Mouse (Mus musculus) thymus, adult 2 months (tissue): ENCODE results near the gene Dmxl2. TPM values are rescaled to one million over a fixed set of nuclear protein-coding genes. Genes with fewer than 3 reads are reported as not detected.

Experiments used
- DNase-seq: peaks from one replicate; pipeline ENCODE4 v3.0.0; 2021
- H3K27ac ChIP-seq: fragments of 200-500 bp; 2 replicates; pipeline ENCODE4 v1.5.1; 2012; ENCODE audit warnings: low read length, control low read depth; ENCODE audit not compliant: control insufficient read depth, insufficient read depth
- H3K27me3 ChIP-seq: fragments of 200-500 bp; 2 replicates; pipeline ENCODE4 v1.6.1; 2012; ENCODE audit warnings: mild to moderate bottlenecking, low read length, moderate library complexity, mixed read lengths; ENCODE audit not compliant: control insufficient read depth, insufficient read depth
- H3K36me3 ChIP-seq: fragments of 200-500 bp; 2 replicates; pipeline ENCODE4 v1.6.1; 2012; ENCODE audit warnings: mild to moderate bottlenecking, low read length, moderate library complexity; ENCODE audit not compliant: control insufficient read depth, insufficient read depth
- H3K4me1 ChIP-seq: fragments of 200-500 bp; replicated peaks from 2 replicates; pipeline ENCODE4 v1.6.1; 2012; ENCODE audit warnings: low read length; ENCODE audit not compliant: control insufficient read depth, insufficient read depth
- H3K4me3 ChIP-seq: fragments of 200-500 bp; 2 replicates; pipeline ENCODE4 v1.5.1; 2012; ENCODE audit warnings: mild to moderate bottlenecking, low read length, control low read depth, moderate library complexity; ENCODE audit not compliant: control insufficient read depth, insufficient read depth
- CTCF ChIP-seq: fragments of 200-500 bp; IDR thresholded peaks from 2 replicates; pipeline ENCODE4 v1.5.1; 2012; ENCODE audit warnings: mild to moderate bottlenecking, control low read depth, low read length, moderate library complexity, borderline replicate concordance; ENCODE audit not compliant: control insufficient read depth, poor library complexity, insufficient read depth; ENCODE audit errors: extremely low read depth
- POLR2A ChIP-seq: fragments of 200-500 bp; IDR thresholded peaks from 2 replicates; pipeline ENCODE4 v1.6.1; 2012; ENCODE audit warnings: mild to moderate bottlenecking, low read length, control low read depth, moderate library complexity; ENCODE audit not compliant: control insufficient read depth, poor library complexity, insufficient read depth; ENCODE audit errors: extremely low read depth
- WGBS: fragments of 180-500 bp; shearing (Covaris S2); methylation state at CpG from one replicate; pipeline ENCODE4 v1.1.7; 2018; 5-methylcytosine and 5-hydroxymethylcytosine counted together
- polyA plus RNA-seq: library from polyadenylated mRNA; depleted of rRNA; stranded (reverse); fragments of >200 nt; gene quantifications from 2 replicates; pipeline ENCODE4 v1.2.3, GENCODE M21; 2012

Gene Dmxl2
- polyA plus RNA-seq, 1 experiment, result 1.0 TPM

DNA sequence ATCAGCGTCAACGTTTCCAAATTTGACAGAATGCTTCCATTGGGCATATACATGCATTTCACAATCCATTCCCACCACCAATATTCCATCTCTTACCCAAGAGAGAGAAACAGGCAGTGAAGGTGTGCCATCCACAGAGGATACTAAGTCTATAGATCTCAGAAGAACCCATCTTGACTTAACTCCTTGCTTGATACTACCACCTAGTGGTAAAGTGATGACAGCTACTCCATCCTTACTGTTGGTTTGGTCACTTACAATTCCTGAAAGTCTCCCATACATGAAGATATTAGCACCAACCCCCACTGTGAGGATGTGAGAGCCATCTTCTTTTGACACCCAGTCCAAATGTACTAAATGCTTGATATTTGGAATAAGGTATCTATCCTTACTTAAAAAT lies 85.2 kb downstream of the Dmxl2 start:
- Histone ChIP-seq H3K27me3 (no peaks in the 10 kb centered on the region), H3K27ac (no peak overlapping the region), H3K4me1 (no peaks in the 10 kb centered on the region), H3K4me3 (no peak overlapping the region), H3K36me3 (no peaks in the 10 kb centered on the region)
- no peak for TF ChIP-seq CTCF
- no peak for TF ChIP-seq POLR2A
- 96% methylated on average over 2 of the region's 2 CpGs for WGBS
- DNase-seq, result no peak

DNA sequence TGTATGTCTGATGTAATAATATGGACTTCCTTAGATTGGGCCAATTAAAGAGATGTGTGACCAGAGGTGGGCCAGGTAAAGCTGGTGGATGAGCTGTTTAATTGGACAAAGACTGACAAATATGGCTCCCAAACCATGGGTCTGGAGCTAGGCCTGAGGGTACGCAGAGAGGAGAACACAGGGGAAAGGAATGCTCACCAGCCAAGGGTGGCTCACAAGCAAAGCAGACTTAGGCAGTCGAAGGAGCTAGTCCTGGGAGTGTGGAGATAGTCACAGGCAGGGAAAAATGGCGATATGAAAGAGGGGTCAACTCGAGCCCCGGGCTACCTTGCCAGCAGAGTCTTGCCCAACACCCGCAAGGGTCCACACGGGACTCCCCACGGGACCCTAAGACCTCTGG lies 144.7 kb downstream of the Dmxl2 start:
- no peaks in the 10 kb centered on the region for H3K36me3 ChIP-seq
- no peaks in the 10 kb centered on the region for H3K27me3 ChIP-seq
- no peak overlapping the region for H3K27ac ChIP-seq
- 93% methylated on average over 6 of the region's 8 CpGs for WGBS
- no peak overlapping the region for H3K4me3 ChIP-seq
- no peaks in the 10 kb centered on the region for H3K4me1 ChIP-seq
- TF ChIP-seq CTCF, result no peak
- TF ChIP-seq POLR2A, result no peak
- no peak for DNase-seq

DNA sequence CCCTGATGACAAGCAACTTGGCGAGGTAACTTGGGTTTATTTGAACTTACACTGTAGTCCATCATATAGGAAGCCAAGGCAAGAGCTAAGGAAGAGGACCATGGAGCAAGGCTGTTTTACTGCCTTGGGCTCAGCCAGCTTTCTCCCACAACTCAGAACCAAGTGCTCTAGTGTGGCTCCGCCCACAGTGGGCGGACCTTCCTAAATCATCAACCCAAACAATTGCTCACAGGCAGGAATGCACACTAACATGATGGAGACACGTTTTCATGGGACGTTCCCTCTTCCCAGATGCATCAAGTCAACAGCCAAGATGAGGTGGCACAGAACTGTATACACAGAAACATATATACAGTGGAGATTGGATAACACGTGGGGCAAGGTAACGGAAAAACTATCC lies 159.4 kb downstream of the Dmxl2 start:
- 85% methylated on average over 7 of the region's 7 CpGs for WGBS
- Histone ChIP-seq H3K27ac (no peak overlapping the region), H3K36me3 (no peaks in the 10 kb centered on the region), H3K4me1 (no peaks in the 10 kb centered on the region), H3K4me3 (no peak overlapping the region), H3K27me3 (no peaks in the 10 kb centered on the region)
- no peak for DNase-seq
- no peak for TF ChIP-seq CTCF
- TF ChIP-seq POLR2A, result no peak

DNA sequence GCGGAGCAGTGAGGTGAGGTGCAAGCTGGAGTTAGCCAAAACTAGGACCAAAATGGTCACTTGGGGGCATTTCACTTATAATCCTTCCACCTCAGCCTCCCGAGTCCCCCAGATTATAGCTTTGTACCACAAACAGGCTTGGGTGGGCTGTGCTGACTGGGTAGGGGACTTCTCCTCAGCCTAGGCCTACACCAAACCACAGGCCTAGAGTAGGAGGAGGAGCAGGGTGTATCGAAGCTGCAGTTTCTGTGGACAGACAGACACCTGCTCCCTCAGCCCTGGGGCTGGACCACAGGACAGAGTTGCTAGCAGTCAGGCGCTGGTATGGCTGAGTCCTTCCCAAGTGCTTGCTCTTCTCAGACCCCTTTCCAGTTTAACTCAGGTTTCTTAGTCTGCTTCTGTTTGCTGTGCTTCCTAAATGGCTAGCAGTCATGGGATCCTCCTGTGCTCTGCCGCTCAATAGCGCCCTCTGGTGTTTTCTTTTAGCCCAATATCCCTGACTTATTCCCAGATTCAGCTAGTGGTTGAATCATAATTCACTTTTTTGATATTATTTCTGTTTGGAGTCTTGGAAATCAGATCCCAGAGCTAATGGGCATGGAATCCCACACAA lies 164.8 kb downstream of the Dmxl2 start:
- 51% methylated on average over 6 of the region's 6 CpGs for WGBS
- H3K27ac ChIP-seq, result no peak overlapping the region
- H3K4me3 ChIP-seq, result no peak overlapping the region
- no peaks in the 10 kb centered on the region for H3K4me1 ChIP-seq
- no peaks in the 10 kb centered on the region for H3K36me3 ChIP-seq
- DNase-seq, result no peak
- H3K27me3 ChIP-seq, result no peaks in the 10 kb centered on the region
- TF ChIP-seq POLR2A, result no peak
- no peak for TF ChIP-seq CTCF

DNA sequence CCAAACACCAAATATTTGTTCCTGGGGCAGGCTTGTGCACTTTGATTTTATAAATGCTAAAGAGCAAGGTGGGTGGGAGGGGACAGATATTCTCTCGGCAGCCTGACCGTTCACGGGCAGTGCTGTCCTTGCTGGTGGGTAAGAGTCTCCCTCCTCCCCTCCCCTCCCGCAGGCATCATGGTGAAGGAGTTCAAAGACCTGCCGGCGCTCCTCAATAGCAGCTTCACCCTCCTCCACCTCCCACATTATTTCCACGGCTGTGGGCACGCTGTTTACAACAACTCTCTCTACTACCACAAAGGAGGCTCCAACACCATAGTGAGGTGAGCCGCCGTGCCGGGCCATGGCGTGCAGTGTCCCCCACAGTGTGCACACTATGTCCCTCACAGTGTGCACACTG lies 165.8 kb downstream of the Dmxl2 start:
- Histone ChIP-seq H3K27ac (no peak overlapping the region), H3K4me3 (no peak overlapping the region), H3K27me3 (no peaks in the 10 kb centered on the region), H3K36me3 (no peaks in the 10 kb centered on the region), H3K4me1 (no peaks in the 10 kb centered on the region)
- no peak for DNase-seq
- TF ChIP-seq POLR2A (no peak), CTCF (no peak)
- 93% methylated on average over 12 of the region's 12 CpGs for WGBS

- TF ChIP-seq POLR2A, result no peak
- TF ChIP-seq CTCF, result no peak
- no peak for DNase-seq
- no peak overlapping the region for H3K27ac ChIP-seq
- H3K36me3 ChIP-seq, result no peaks in the 10 kb centered on the region
- no peaks in the 10 kb centered on the region for H3K27me3 ChIP-seq
- H3K4me1 ChIP-seq, result no peaks in the 10 kb centered on the region
- H3K4me3 ChIP-seq, result no peak overlapping the region
- WGBS, result 92% methylated on average over 7 of the region's 7 CpGs
Measured at GRCm38 (mm10) chr9:54329201-54329600, 172.2 kb downstream of the Dmxl2 start.

DNA sequence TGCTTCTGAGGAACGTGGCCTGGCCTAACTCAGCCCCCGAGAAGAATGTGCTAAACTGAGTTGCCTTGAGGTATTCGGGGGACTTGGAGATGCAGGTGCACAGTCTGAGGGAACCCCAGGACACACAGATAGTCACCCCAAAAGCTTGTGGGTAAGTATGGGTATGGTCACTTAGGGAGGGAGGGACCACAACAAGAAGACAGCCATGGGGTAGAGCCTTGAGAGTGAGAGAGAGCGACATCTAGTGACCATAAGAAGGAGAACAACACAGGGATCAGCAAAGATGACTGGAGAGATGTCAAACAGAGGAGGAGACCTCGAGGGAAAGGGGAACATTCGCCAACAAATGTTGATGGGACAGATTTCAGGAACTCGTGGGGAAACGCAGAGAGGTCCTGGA lies 178.0 kb downstream of the Dmxl2 start:
- TF ChIP-seq CTCF, result no peak
- TF ChIP-seq POLR2A, result no peak
- H3K27me3 ChIP-seq, result no peaks in the 10 kb centered on the region
- WGBS, result 36% methylated on average over 8 of the region's 8 CpGs
- no peak for DNase-seq
- no peaks in the 10 kb centered on the region for H3K4me1 ChIP-seq
- no peak overlapping the region for H3K27ac ChIP-seq
- no peaks in the 10 kb centered on the region for H3K36me3 ChIP-seq
- no peak overlapping the region for H3K4me3 ChIP-seq
